Mouse (Mus musculus): ENCODE results near the gene Cfap97d2. TPM values are rescaled to one million over a fixed set of nuclear protein-coding genes. Genes with fewer than 3 reads are reported as not detected.

Gene Cfap97d2
- polyA plus RNA-seq, 1 experiment, result 0.02 TPM

GRCm38 (mm10) chr8:13665944-13666343 is 39.7 kb upstream of the Cfap97d2 start:
- TF ChIP-seq SRF (IDR thresholded peaks at IDR 0.05; ENCODE audit: control insufficient read depth, insufficient read length, low read depth), result no peak
- no peak for TF ChIP-seq TCF12 (IDR thresholded peaks at IDR 0.05; ENCODE audit: insufficient read depth, poor library complexity, severe bottlenecking)
- TF ChIP-seq REST (IDR thresholded peaks at IDR 0.05; ENCODE audit: insufficient read depth, insufficient read length), result no peak
- TF ChIP-seq USF1 (IDR thresholded peaks at IDR 0.05; ENCODE audit: low read depth), result no peak
- no peak for TF ChIP-seq MAX (IDR thresholded peaks at IDR 0.05; ENCODE audit: low read depth)
- no peak for TF ChIP-seq POLR2A (IDR thresholded peaks at IDR 0.05; ENCODE audit: insufficient read length, low read depth)
- no peak for TF ChIP-seq MYOD1 (IDR thresholded peaks at IDR 0.05; ENCODE audit: control insufficient read depth in 1 of 3, insufficient read length in 2 of 3, low read depth in 2 of 3)
- no peak for TF ChIP-seq POLR2AphosphoS2 (IDR thresholded peaks at IDR 0.05; ENCODE audit: insufficient read length, low read depth)
- TF ChIP-seq E2F4 (IDR thresholded peaks at IDR 0.05; ENCODE audit: insufficient read depth), result no peak
- no peak for TF ChIP-seq MYOG (IDR thresholded peaks at IDR 0.05; ENCODE audit: control insufficient read depth in 1 of 3, insufficient read depth in 1 of 3, insufficient read length in 2 of 3, low read depth in 2 of 3)
- TF ChIP-seq TCF3 (IDR thresholded peaks at IDR 0.05; ENCODE audit: insufficient read length, low read depth), result no peak
- no peak overlapping the region for H3K4me3 ChIP-seq
- no peak overlapping the region for H3ac ChIP-seq (ENCODE audit: control insufficient read depth, insufficient read length)
- no peaks in the 10 kb centered on the region for H3K36me3 ChIP-seq (ENCODE audit: control insufficient read depth, insufficient read depth)
- peaks cover 92% of the 10 kb centered on the region for H3K79me2 ChIP-seq (ENCODE audit: control insufficient read depth, insufficient read depth)
- no peaks in the 10 kb centered on the region for H3K27me3 ChIP-seq (ENCODE audit: control insufficient read depth, insufficient read depth, insufficient read length)
- peak overlapping the region; percentile 35 for H3K4me2 ChIP-seq (ENCODE audit: low read depth)

- TF ChIP-seq TCF12 (IDR thresholded peaks at IDR 0.05; ENCODE audit: insufficient read depth, poor library complexity, severe bottlenecking), result no peak
- TF ChIP-seq MYOG (IDR thresholded peaks at IDR 0.05; ENCODE audit: control insufficient read depth in 1 of 3, insufficient read depth in 1 of 3, insufficient read length in 2 of 3, low read depth in 2 of 3), result no peak
- TF ChIP-seq CEBPB (IDR thresholded peaks at IDR 0.05; ENCODE audit: insufficient read depth, poor library complexity, severe bottlenecking), result no peak
- TF ChIP-seq REST (IDR thresholded peaks at IDR 0.05; ENCODE audit: insufficient read depth, insufficient read length), result no peak
- peak; percentile 36 for TF ChIP-seq SRF (IDR thresholded peaks at IDR 0.05; ENCODE audit: control insufficient read depth, insufficient read length, low read depth)
- no peak for TF ChIP-seq E2F4 (IDR thresholded peaks at IDR 0.05; ENCODE audit: insufficient read depth)
- peak; percentile 6 for TF ChIP-seq POLR2A (IDR thresholded peaks at IDR 0.05; ENCODE audit: insufficient read length, low read depth)
- peak in 1 of 3 experiments; percentile 32 for TF ChIP-seq MYOD1 (IDR thresholded peaks at IDR 0.05; ENCODE audit: control insufficient read depth in 1 of 3, insufficient read length in 2 of 3, low read depth in 2 of 3)
- TF ChIP-seq MAX (IDR thresholded peaks at IDR 0.05; ENCODE audit: low read depth), result no peak
- Histone ChIP-seq H3K79me2 (ENCODE audit: control insufficient read depth, insufficient read depth) (peaks cover 92% of the 10 kb centered on the region), H3K4me3 (no peak overlapping the region), H3ac (ENCODE audit: control insufficient read depth, insufficient read length) (no peak overlapping the region), H3K4me2 (ENCODE audit: low read depth) (peak overlapping the region; percentile 87), H3K36me3 (ENCODE audit: control insufficient read depth, insufficient read depth) (no peaks in the 10 kb centered on the region), H3K27me3 (ENCODE audit: control insufficient read depth, insufficient read depth, insufficient read length) (no peaks in the 10 kb centered on the region)
Observed at GRCm38 (mm10) chr8:13667917-13668316, 37.8 kb upstream of the Cfap97d2 start.

DNA sequence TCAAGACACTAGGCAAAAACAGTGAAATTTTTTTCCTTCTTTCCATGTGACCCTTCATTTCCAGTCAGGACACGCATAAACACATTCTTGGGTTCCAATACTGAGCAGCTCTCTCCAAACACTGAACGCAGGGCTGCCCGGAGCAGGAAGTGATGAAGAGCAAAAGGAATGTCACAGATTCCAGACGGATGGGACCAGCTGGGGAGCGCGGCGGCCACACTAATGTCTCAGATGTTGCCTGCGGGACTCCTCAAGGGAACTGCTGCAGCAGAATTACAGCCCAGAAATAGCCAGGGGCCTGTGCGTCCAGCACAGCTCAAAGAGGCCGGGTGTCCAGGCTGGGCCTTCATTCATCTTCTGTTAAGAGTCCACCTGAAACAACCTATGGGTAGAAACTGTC is 37.3 kb upstream of the Cfap97d2 start:
- Histone ChIP-seq H3K27me3 (ENCODE audit: control insufficient read depth, insufficient read depth, insufficient read length) (no peaks in the 10 kb centered on the region), H3K4me3 (no peak overlapping the region), H3K79me2 (ENCODE audit: control insufficient read depth, insufficient read depth) (peaks cover 92% of the 10 kb centered on the region), H3K4me2 (ENCODE audit: low read depth) (peak overlapping the region; percentile 87), H3ac (ENCODE audit: control insufficient read depth, insufficient read length) (no peak overlapping the region), H3K36me3 (ENCODE audit: control insufficient read depth, insufficient read depth) (no peaks in the 10 kb centered on the region)
- TF ChIP-seq USF1 (IDR thresholded peaks at IDR 0.05; ENCODE audit: low read depth), result peak; percentile 1
- TF ChIP-seq CEBPB (IDR thresholded peaks at IDR 0.05; ENCODE audit: insufficient read depth, poor library complexity, severe bottlenecking), result no peak
- TF ChIP-seq POLR2AphosphoS2 (IDR thresholded peaks at IDR 0.05; ENCODE audit: insufficient read length, low read depth), result no peak
- TF ChIP-seq MYOG (IDR thresholded peaks at IDR 0.05; ENCODE audit: control insufficient read depth in 1 of 3, insufficient read depth in 1 of 3, insufficient read length in 2 of 3, low read depth in 2 of 3), result peak; percentile 17 to 85 (median 53)
- TF ChIP-seq SRF (IDR thresholded peaks at IDR 0.05; ENCODE audit: control insufficient read depth, insufficient read length, low read depth), result no peak
- TF ChIP-seq MAX (IDR thresholded peaks at IDR 0.05; ENCODE audit: low read depth), result no peak
- peak; percentile 80 for TF ChIP-seq TCF12 (IDR thresholded peaks at IDR 0.05; ENCODE audit: insufficient read depth, poor library complexity, severe bottlenecking)
- no peak for TF ChIP-seq E2F4 (IDR thresholded peaks at IDR 0.05; ENCODE audit: insufficient read depth)
- peak; percentile 86 for TF ChIP-seq TCF3 (IDR thresholded peaks at IDR 0.05; ENCODE audit: insufficient read length, low read depth)
- TF ChIP-seq POLR2A (IDR thresholded peaks at IDR 0.05; ENCODE audit: insufficient read length, low read depth), result no peak
- peak; percentile 70 to 99 (median 97) for TF ChIP-seq MYOD1 (IDR thresholded peaks at IDR 0.05; ENCODE audit: control insufficient read depth in 1 of 3, insufficient read length in 2 of 3, low read depth in 2 of 3)

DNA sequence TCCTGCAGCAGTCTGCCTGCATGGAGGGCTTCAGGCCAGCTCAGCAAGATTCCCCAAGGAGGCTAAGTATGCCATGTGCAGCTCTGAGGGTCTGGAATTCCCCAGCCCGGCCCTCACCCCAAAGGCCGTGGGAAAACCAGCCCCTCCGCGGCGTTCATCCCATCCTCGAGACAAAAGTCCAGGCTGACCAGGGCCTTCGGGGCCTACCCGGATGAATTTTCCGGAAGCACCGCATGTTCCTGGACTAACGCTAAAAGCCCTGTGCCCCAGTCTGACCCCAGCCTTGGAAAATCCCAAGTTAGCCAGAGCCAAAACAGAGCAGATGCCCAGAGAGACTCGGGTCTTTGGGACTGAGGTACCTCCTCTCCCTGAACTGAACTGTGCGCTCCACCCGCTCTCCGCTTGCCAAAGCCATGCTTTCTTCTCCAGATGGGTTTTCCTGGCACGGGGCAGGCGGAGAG is 35.6 kb upstream of the Cfap97d2 start:
- no peak for TF ChIP-seq SRF (IDR thresholded peaks at IDR 0.05; ENCODE audit: control insufficient read depth, insufficient read length, low read depth)
- TF ChIP-seq TCF3 (IDR thresholded peaks at IDR 0.05; ENCODE audit: insufficient read length, low read depth), result no peak
- no peak for TF ChIP-seq MYOG (IDR thresholded peaks at IDR 0.05; ENCODE audit: control insufficient read depth in 1 of 3, insufficient read depth in 1 of 3, insufficient read length in 2 of 3, low read depth in 2 of 3)
- no peak for TF ChIP-seq USF1 (IDR thresholded peaks at IDR 0.05; ENCODE audit: low read depth)
- no peak for TF ChIP-seq REST (IDR thresholded peaks at IDR 0.05; ENCODE audit: insufficient read depth, insufficient read length)
- TF ChIP-seq TCF12 (IDR thresholded peaks at IDR 0.05; ENCODE audit: insufficient read depth, poor library complexity, severe bottlenecking), result no peak
- no peak for TF ChIP-seq E2F4 (IDR thresholded peaks at IDR 0.05; ENCODE audit: insufficient read depth)
- TF ChIP-seq POLR2A (IDR thresholded peaks at IDR 0.05; ENCODE audit: insufficient read length, low read depth), result no peak
- TF ChIP-seq POLR2AphosphoS2 (IDR thresholded peaks at IDR 0.05; ENCODE audit: insufficient read length, low read depth), result no peak
- TF ChIP-seq MAX (IDR thresholded peaks at IDR 0.05; ENCODE audit: low read depth), result no peak
- Histone ChIP-seq H3K27me3 (ENCODE audit: control insufficient read depth, insufficient read depth, insufficient read length) (no peaks in the 10 kb centered on the region), H3K4me2 (ENCODE audit: low read depth) (peak overlapping the region; percentile 87), H3K79me2 (ENCODE audit: control insufficient read depth, insufficient read depth) (peaks cover 92% of the 10 kb centered on the region), H3K36me3 (ENCODE audit: control insufficient read depth, insufficient read depth) (no peaks in the 10 kb centered on the region), H3ac (ENCODE audit: control insufficient read depth, insufficient read length) (no peak overlapping the region), H3K4me3 (no peak overlapping the region)
